Mouse (Mus musculus) 3134 (cell line): ENCODE results near the gene Shroom3.

Experiments
- DNase-seq: peaks from one replicate; pipeline ENCODE4 v3.0.0-alpha.2; 2011; ENCODE audit warnings: low spot score; ENCODE audit not compliant: insufficient read length; ENCODE audit errors: extremely low read depth

The Shroom3 gene

DNA sequence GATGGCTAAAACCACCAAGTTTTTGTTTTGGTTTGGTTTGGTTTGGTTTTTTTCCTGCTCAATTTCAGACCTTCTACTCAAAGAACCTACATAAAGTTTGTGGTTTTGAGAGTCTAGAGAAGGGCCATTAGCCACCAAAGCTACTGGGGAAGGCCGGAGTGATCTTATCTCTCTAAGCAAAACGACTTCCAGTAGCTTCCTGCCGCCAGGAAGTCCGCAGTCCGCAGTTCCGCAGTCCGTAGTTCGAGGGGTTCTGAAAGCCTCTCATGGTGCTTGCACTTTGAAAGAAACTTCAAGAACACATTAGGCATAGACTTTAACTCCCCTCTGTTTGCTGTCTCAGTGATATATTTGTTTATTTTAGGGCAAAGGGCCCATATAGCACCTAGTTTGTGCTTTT lies 159.2 kb downstream of the Shroom3 start:
- no peak for DNase-seq

DNA sequence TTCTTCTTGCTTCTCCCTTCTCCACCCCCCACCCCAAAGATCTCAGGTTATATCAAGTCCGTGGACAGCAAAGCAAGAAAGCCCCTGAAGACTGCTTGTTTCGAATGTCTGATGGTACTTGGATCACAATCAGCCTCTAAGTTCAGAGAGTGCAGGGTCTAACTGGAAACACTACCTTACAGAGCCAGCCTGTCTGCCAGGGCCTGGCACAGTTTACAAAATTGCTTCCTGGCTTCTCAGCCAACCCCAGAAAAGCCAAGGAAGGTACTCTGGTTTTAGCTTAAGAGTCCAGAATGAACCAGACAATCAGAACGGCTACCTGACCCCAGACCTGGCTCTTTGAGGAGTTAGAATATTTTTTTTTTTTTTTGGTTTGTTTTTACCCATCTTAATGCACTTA lies 159.6 kb downstream of the Shroom3 start:
- no peak for DNase-seq

GRCm38 (mm10) chr5:92843850-92844785 lies 160.9 kb downstream of the Shroom3 start:
- DNase-seq, result no peak

DNA sequence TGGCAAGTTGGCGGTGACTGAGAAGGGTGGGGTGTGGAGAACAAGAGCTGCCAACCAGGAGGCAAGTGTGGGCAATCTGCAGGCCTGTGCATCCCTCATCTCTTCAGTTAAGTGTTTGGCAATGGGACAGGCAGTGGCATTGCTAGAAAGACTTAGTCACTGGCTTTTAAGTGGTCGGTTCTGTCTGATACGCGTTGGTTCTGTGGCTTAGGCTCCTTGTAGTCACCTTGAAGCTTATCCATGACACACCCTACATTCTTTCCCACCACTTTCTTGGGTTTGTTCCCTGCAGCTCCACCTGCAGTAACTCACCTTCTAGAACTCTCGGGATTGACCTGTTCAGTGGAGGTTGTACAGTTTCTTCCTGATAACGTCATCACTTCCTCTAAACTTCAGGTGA lies 166.5 kb downstream of the Shroom3 start:
- no peak for DNase-seq

GRCm38 (mm10) chr5:92850925-92851324 lies 167.7 kb downstream of the Shroom3 start:
- no peak for DNase-seq

- peak; percentile 32 for DNase-seq
Observed at GRCm38 (mm10) chr5:92854983-92855382, 171.7 kb downstream of the Shroom3 start.

DNA sequence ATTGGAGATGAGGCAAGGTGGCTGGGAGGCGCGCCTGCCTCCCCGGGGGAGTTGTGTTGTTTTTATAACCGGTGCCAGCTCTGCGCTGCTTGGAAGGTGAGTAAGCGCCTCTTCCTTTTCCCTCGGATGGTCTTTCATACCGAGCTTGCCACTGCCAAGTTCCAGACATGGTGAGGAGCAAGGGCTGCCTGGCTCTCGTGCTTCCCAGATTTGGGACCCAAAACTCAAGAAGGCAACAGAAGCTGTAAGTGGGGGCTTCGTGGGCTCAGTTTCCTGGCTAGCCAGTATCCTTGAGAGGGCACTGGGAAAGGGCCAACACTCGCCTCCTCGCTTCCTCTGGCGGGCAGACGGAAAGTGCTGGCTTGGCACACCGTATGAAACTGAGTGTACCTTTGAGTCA lies 173.1 kb downstream of the Shroom3 start:
- peak; percentile 77 for DNase-seq

- DNase-seq, result peak; percentile 64
Observed at GRCm38 (mm10) chr5:92857177-92857576, 173.9 kb downstream of the Shroom3 start.

DNA sequence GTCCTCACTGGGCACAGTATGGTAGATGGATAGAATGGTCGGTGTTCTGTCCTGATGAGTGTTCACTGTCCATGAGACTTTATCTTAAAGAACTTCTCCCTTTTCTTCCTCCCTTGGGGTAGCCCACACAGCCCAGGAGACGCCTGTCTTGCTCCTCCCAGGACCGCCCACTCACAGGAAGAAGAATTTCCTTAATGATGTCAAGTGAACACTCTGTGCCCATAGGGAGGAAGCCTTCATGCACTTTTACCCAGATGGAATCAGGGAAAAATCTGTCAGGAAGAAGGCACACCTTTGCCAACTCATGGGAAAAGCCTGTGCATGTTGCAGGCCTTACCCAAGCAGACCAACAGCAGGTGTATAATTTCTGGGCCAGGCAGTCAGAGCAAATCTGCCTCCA lies 174.9 kb downstream of the Shroom3 start:
- no peak for DNase-seq

DNA sequence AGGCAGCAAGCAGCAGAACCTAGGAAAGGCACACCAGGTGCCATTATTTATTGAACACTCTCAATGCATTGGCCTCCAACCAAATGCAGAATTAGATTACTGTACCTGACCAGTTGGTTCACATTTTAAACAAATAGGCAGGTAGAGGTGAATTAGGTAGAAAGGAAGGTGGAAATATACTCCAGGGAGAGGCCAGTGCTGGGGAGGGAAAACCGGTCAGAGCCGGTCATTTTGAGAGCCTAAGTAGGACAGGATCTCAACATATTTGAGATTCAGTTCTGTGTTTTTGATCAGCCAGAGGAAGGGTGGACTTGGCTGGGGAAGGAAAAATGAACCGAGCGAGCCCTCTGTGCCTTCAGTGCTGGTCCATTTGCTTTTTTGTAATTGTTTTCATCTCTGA lies 175.3 kb downstream of the Shroom3 start:
- no peak for DNase-seq

- no peak for DNase-seq
Observed at GRCm38 (mm10) chr5:92861416-92862112, 178.3 kb downstream of the Shroom3 start.

DNA sequence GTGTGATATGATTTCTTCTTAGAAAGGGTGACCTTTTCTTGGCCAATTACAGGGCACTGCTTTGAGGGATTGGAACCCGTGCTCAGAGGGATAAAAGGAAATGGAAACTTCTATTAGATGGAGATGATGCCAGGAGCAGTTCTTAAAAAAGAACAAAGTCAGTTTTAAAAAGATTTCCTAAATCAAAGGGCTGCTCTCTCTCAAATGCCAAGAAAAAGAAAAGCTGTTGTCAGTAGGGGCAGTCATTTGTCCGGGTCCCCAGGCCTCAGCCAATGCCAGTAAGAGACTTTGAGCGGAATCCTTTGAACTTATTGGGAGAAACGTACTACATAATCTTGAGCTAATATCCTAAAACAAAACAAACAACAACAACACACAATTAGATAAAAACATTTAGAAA lies 181.9 kb downstream of the Shroom3 start:
- no peak for DNase-seq

- DNase-seq, result no peak
Observed at GRCm38 (mm10) chr5:92866546-92866945, 183.3 kb downstream of the Shroom3 start.

DNA sequence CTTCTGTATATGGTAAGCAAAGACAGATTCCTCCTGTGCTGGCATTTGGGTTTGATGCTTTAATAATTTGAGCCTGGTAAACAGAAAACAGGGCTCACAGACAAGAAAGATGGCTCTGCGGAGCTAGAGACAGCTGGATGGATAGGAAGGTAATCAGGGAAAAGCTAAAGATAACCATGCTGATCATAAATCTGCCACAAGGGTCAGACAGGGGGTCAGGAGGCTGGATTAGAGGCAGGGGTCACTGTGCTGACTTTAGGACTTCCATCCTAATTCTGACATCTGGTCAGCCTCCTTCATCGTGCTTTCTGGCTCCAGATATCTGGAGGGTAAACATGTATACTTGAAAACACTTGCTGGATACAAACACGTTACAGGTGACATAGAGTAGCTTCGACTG lies 184.0 kb downstream of the Shroom3 start:
- DNase-seq, result no peak

- no peak for DNase-seq
Observed at GRCm38 (mm10) chr5:92868231-92868630, 185.0 kb downstream of the Shroom3 start.

GRCm38 (mm10) chr5:92871048-92871447 lies 187.8 kb downstream of the Shroom3 start:
- DNase-seq, result no peak

- no peak for DNase-seq
Observed at GRCm38 (mm10) chr5:92872182-92872581, 188.9 kb downstream of the Shroom3 start.

GRCm38 (mm10) chr5:92872991-92873390 lies 189.8 kb downstream of the Shroom3 start:
- no peak for DNase-seq

DNA sequence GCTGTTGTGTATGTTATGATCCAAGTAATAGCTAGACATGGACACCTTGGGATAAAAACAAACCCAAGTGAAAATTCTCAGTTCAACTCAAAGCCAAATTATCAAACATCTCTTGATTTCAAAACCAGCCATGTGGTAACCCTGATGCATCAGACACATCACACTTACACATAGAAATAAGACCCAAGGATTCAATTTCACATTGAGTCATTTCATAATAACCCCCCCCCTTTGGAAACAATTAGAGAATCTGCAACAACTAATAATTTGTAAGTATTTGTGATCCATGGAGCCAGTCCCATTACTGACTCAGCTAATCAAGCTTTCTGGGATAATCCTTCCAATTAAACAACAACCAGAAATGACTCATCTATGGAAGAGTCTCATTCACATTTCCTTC lies 190.3 kb downstream of the Shroom3 start:
- DNase-seq, result no peak

DNA sequence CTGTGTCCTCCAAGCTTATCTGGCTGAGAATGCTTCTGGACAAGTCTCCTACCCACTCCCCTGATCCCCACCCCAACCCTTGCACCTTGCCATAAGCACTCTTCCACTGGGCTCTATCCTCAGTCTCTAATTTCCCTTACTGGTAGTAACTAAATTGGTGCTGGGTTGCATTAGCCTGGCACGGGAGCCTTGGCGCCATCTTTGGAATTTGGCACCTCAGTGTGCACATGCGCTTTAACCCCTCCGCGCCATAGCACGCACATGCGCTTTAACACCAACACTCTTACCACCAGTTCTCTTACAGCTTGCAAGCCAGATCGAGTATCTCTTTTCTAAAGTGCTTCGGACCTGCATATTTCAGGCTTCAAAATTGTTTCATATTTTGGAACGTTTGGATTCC lies 192.6 kb downstream of the Shroom3 start:
- DNase-seq, result no peak

GRCm38 (mm10) chr5:92877104-92877503 lies 193.9 kb downstream of the Shroom3 start:
- no peak for DNase-seq

DNA sequence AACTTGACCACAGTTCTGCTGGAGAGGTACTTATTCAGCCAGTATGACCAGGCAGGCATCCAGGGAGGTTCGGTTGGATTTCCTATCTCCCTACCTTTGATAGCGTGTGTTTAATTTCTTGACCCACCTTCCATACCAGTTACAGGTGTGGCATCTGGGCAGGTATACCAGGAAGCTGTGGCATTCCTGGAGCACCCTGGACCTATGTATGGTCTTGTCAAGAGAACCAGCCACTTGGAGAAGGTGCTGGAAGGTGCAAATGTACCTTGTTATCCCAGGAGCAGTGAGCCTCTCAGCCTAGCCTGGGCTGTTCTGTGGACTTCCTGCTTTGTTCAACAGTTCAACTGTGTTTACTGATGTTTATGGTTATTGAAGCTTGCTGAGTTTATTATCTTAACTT lies 197.2 kb downstream of the Shroom3 start:
- no peak for DNase-seq
